Mouse (Mus musculus): ENCODE measurements at regions not wholly inside any gene's neighbourhood (a gene's known extent, or its start where the extent isn't known, plus 50 kb on each side); places are given as distances from the start of the nearest gene placed in this dataset.

DNA sequence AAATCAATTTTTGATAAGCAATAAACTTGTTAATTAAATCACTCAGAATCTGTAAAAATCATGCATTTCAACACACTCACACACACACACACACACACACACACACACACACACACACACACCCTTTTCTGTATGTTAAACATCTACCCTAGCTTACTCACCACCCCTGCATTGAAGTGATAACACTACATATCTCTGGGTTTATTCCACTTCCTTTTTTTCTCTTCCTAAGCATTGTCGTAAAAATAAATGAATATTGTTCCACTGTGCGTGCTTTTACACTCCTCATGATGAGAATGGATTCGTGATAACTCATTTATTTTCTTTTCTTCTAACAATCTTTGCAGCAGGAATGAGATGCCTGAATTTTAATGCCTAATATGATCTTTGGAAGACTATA is 234.3 kb upstream of the Plscr5 start:
- no peak overlapping the region for H3K4me3 ChIP-seq (ENCODE audit: low read depth, low read length)
- 48% methylated on average over 3 of the region's 3 CpGs for WGBS
- H3K9ac ChIP-seq (replicated peaks; ENCODE audit: low read depth): no peak overlapping the region
- TF ChIP-seq CTCF (IDR thresholded peaks at IDR 0.05) (no peak), EP300 (IDR thresholded peaks at IDR 0.05) (no peak)
- no peaks in the 10 kb centered on the region for H3K27me3 ChIP-seq (replicated peaks; ENCODE audit: insufficient read depth, low read length)
- no peaks in the 10 kb centered on the region for H3K4me1 ChIP-seq (ENCODE audit: insufficient read depth, low read depth, low read length)
- H3K4me2 ChIP-seq (replicated peaks; ENCODE audit: low read depth, low read length): no peak overlapping the region
- no peaks in the 10 kb centered on the region for H3K9me3 ChIP-seq (ENCODE audit: low read length)
- no peak for ATAC-seq
- H3K27ac ChIP-seq (ENCODE audit: low read length): no peak overlapping the region
- DNase-seq (ENCODE audit: low spot score): no peak
- no peaks in the 10 kb centered on the region for H3K36me3 ChIP-seq (ENCODE audit: insufficient read depth, low read length)

- ATAC-seq (no peak), DNase-seq (ENCODE audit: low spot score) (no peak)
- Histone ChIP-seq H3K27ac (ENCODE audit: low read length) (no peak overlapping the region), H3K36me3 (ENCODE audit: insufficient read depth, low read length) (no peaks in the 10 kb centered on the region), H3K4me2 (replicated peaks; ENCODE audit: low read depth, low read length) (no peak overlapping the region), H3K9ac (replicated peaks; ENCODE audit: low read depth) (no peak overlapping the region), H3K4me1 (ENCODE audit: insufficient read depth, low read depth, low read length) (no peaks in the 10 kb centered on the region), H3K27me3 (replicated peaks; ENCODE audit: insufficient read depth, low read length) (no peaks in the 10 kb centered on the region), H3K4me3 (ENCODE audit: low read depth, low read length) (no peak overlapping the region), H3K9me3 (ENCODE audit: low read length) (no peaks in the 10 kb centered on the region)
- TF ChIP-seq EP300 (IDR thresholded peaks at IDR 0.05): no peak
- no peak for TF ChIP-seq CTCF (IDR thresholded peaks at IDR 0.05)
- WGBS: 87% methylated on average over 3 of the region's 3 CpGs
Observed at GRCm38 (mm10) chr9:91957061-91957460, 235.7 kb upstream of the Plscr5 start.

DNA sequence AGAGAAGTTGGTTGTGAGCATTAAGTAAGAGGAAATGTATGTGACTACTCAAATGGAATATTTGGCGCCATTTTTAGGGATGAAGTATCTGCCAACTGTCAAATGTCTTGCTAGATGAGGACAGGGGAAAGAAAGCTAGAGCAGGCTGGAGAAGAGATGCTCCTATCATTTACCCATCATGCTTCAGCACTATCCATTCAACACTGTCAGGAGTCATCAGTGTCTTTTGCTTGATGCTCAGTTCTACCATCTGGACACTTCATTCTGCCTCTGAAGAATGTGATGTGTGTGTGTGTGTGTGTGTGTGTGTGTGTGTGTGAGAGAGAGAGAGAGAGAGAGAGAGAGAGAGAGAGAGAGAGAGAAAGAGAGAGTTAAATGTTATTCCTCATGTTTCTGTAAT is 244.0 kb upstream of the Plscr5 start:
- Histone ChIP-seq H3K36me3 (ENCODE audit: insufficient read depth, low read length) (no peaks in the 10 kb centered on the region), H3K9me3 (ENCODE audit: low read length) (no peaks in the 10 kb centered on the region), H3K27ac (ENCODE audit: low read length) (no peak overlapping the region), H3K9ac (replicated peaks; ENCODE audit: low read depth) (no peak overlapping the region), H3K4me2 (replicated peaks; ENCODE audit: low read depth, low read length) (no peak overlapping the region), H3K4me3 (ENCODE audit: low read depth, low read length) (no peak overlapping the region), H3K27me3 (replicated peaks; ENCODE audit: insufficient read depth, low read length) (no peaks in the 10 kb centered on the region), H3K4me1 (ENCODE audit: insufficient read depth, low read depth, low read length) (no peaks in the 10 kb centered on the region)
- ATAC-seq: no peak
- 50% methylated on average over 1 of the region's 1 CpGs for WGBS
- DNase-seq (ENCODE audit: low spot score): no peak
- no peak for TF ChIP-seq EP300 (IDR thresholded peaks at IDR 0.05)

GRCm38 (mm10) chr9:91942001-91942400 is 250.7 kb upstream of the Plscr5 start:
- H3K4me2 ChIP-seq (replicated peaks; ENCODE audit: low read depth, low read length): no peak overlapping the region
- 18% methylated on average over 1 of the region's 1 CpGs for WGBS
- DNase-seq (ENCODE audit: low spot score) (no peak), ATAC-seq (no peak)
- no peaks in the 10 kb centered on the region for H3K4me1 ChIP-seq (ENCODE audit: insufficient read depth, low read depth, low read length)
- no peaks in the 10 kb centered on the region for H3K9me3 ChIP-seq (ENCODE audit: low read length)
- H3K9ac ChIP-seq (replicated peaks; ENCODE audit: low read depth): no peak overlapping the region
- no peak overlapping the region for H3K27ac ChIP-seq (ENCODE audit: low read length)
- H3K27me3 ChIP-seq (replicated peaks; ENCODE audit: insufficient read depth, low read length): no peaks in the 10 kb centered on the region
- TF ChIP-seq EP300 (IDR thresholded peaks at IDR 0.05): no peak
- no peak for TF ChIP-seq CTCF (IDR thresholded peaks at IDR 0.05)
- H3K4me3 ChIP-seq (ENCODE audit: low read depth, low read length): no peak overlapping the region
- H3K36me3 ChIP-seq (ENCODE audit: insufficient read depth, low read length): no peaks in the 10 kb centered on the region

- no peaks in the 10 kb centered on the region for H3K27me3 ChIP-seq (replicated peaks; ENCODE audit: insufficient read depth, low read length)
- no peak overlapping the region for H3K9ac ChIP-seq (replicated peaks; ENCODE audit: low read depth)
- WGBS: 71% methylated on average over 4 of the region's 4 CpGs
- no peak overlapping the region for H3K27ac ChIP-seq (ENCODE audit: low read length)
- no peak overlapping the region for H3K4me3 ChIP-seq (ENCODE audit: low read depth, low read length)
- DNase-seq (ENCODE audit: low spot score): no peak
- H3K4me2 ChIP-seq (replicated peaks; ENCODE audit: low read depth, low read length): no peak overlapping the region
- H3K36me3 ChIP-seq (ENCODE audit: insufficient read depth, low read length): no peaks in the 10 kb centered on the region
- no peak for TF ChIP-seq CTCF (IDR thresholded peaks at IDR 0.05)
- no peak for TF ChIP-seq EP300 (IDR thresholded peaks at IDR 0.05)
- no peaks in the 10 kb centered on the region for H3K9me3 ChIP-seq (ENCODE audit: low read length)
- no peak for ATAC-seq
- no peaks in the 10 kb centered on the region for H3K4me1 ChIP-seq (ENCODE audit: insufficient read depth, low read depth, low read length)
Observed at GRCm38 (mm10) chr9:91938729-91939128, 254.0 kb upstream of the Plscr5 start.

GRCm38 (mm10) chr9:91904066-91904465 is 288.7 kb upstream of the Plscr5 start:
- Histone ChIP-seq H3K9me3 (ENCODE audit: low read length) (no peaks in the 10 kb centered on the region), H3K36me3 (ENCODE audit: insufficient read depth, low read length) (no peaks in the 10 kb centered on the region), H3K27ac (ENCODE audit: low read length) (no peak overlapping the region), H3K9ac (replicated peaks; ENCODE audit: low read depth) (no peak overlapping the region), H3K4me3 (ENCODE audit: low read depth, low read length) (no peak overlapping the region), H3K4me1 (ENCODE audit: insufficient read depth, low read depth, low read length) (no peaks in the 10 kb centered on the region), H3K27me3 (replicated peaks; ENCODE audit: insufficient read depth, low read length) (no peaks in the 10 kb centered on the region), H3K4me2 (replicated peaks; ENCODE audit: low read depth, low read length) (no peak overlapping the region)
- TF ChIP-seq CTCF (IDR thresholded peaks at IDR 0.05): no peak
- TF ChIP-seq EP300 (IDR thresholded peaks at IDR 0.05): no peak
- no peak for DNase-seq (ENCODE audit: low spot score)
- WGBS: 81% methylated on average over 5 of the region's 5 CpGs
- ATAC-seq: no peak

DNA sequence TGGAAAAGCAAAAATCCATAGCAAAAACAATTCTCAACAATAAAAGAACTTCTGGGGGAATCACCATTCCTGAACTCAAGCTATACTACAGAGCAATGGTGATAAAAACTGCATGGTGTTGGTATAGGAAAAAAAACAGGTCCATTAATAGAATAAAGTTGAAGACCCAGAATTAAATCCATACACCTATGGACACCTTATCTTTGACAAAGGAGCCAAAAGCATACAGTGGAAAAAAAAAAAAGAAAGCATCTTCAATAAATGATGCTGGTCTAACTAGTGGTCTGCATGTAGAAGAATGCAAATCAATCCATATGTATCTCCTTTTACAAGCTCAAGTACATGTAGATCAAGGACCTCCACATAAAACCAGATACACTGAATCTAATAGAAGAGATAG is 291.8 kb upstream of the Plscr5 start:
- Histone ChIP-seq H3K36me3 (ENCODE audit: insufficient read depth, low read length) (no peaks in the 10 kb centered on the region), H3K4me2 (replicated peaks; ENCODE audit: low read depth, low read length) (no peak overlapping the region), H3K27me3 (replicated peaks; ENCODE audit: insufficient read depth, low read length) (no peaks in the 10 kb centered on the region), H3K9me3 (ENCODE audit: low read length) (no peaks in the 10 kb centered on the region), H3K9ac (replicated peaks; ENCODE audit: low read depth) (no peak overlapping the region), H3K4me3 (ENCODE audit: low read depth, low read length) (no peak overlapping the region), H3K4me1 (ENCODE audit: insufficient read depth, low read depth, low read length) (no peaks in the 10 kb centered on the region), H3K27ac (ENCODE audit: low read length) (no peak overlapping the region)
- ATAC-seq: no peak
- TF ChIP-seq EP300 (IDR thresholded peaks at IDR 0.05) (no peak), CTCF (IDR thresholded peaks at IDR 0.05) (no peak)
- DNase-seq (ENCODE audit: low spot score): no peak

Data from lung, postnatal 0 days (tissue).